Mouse (Mus musculus) ovary, postnatal 10 days (tissue): Measurements from ENCODE around the gene Ppm1b.

ENCODE experiments used
- DNase-seq: peaks from one replicate; pipeline ENCODE4 v3.0.0; 2022; ENCODE audit warnings: low spot score

Ppm1b gene

GRCm38 (mm10) chr17:84958411-84958911 lies 1.9 kb downstream of the Ppm1b start:
- DNase-seq: no peak

GRCm38 (mm10) chr17:84958986-84959664 lies 2.6 kb downstream of the Ppm1b start:
- DNase-seq: no peak

- no peak for DNase-seq
These were observed 3.1 kb downstream of the Ppm1b start for GRCm38 (mm10) chr17:84959665-84960020.

- no peak for DNase-seq
These were observed 3.6 kb downstream of the Ppm1b start for GRCm38 (mm10) chr17:84960136-84960535.

GRCm38 (mm10) chr17:84962046-84962445 lies 5.5 kb downstream of the Ppm1b start:
- no peak for DNase-seq

GRCm38 (mm10) chr17:84963651-84964050 lies 7.1 kb downstream of the Ppm1b start:
- DNase-seq: no peak

GRCm38 (mm10) chr17:84966231-84966630 lies 9.7 kb downstream of the Ppm1b start:
- no peak for DNase-seq

GRCm38 (mm10) chr17:84967045-84967444 lies 10.5 kb downstream of the Ppm1b start:
- DNase-seq: no peak

- DNase-seq: no peak
These were observed 13.4 kb downstream of the Ppm1b start for GRCm38 (mm10) chr17:84969916-84970315.

GRCm38 (mm10) chr17:84981721-84982120 lies 25.2 kb downstream of the Ppm1b start:
- no peak for DNase-seq

- DNase-seq: no peak
These were observed 26.2 kb downstream of the Ppm1b start for GRCm38 (mm10) chr17:84982735-84983134.

GRCm38 (mm10) chr17:84986368-84986767 lies 29.8 kb downstream of the Ppm1b start:
- no peak for DNase-seq

GRCm38 (mm10) chr17:84987834-84988410 lies 31.4 kb downstream of the Ppm1b start:
- DNase-seq: no peak

GRCm38 (mm10) chr17:84988514-84988913 lies 32.0 kb downstream of the Ppm1b start:
- no peak for DNase-seq

- DNase-seq: no peak
These were observed 39.3 kb downstream of the Ppm1b start for GRCm38 (mm10) chr17:84995844-84996243.

GRCm38 (mm10) chr17:84997639-84998038 lies 41.1 kb downstream of the Ppm1b start:
- DNase-seq: no peak

- no peak for DNase-seq
These were observed 43.1 kb downstream of the Ppm1b start for GRCm38 (mm10) chr17:84999636-85000035.

- no peak for DNase-seq
These were observed 56.9 kb downstream of the Ppm1b start for GRCm38 (mm10) chr17:85013485-85013884.

- DNase-seq: no peak
These were observed 58.1 kb downstream of the Ppm1b start for GRCm38 (mm10) chr17:85014632-85015031.

- no peak for DNase-seq
These were observed 61.8 kb downstream of the Ppm1b start for GRCm38 (mm10) chr17:85018344-85018743.

GRCm38 (mm10) chr17:85018794-85019193 lies 62.3 kb downstream of the Ppm1b start:
- no peak for DNase-seq

GRCm38 (mm10) chr17:85020343-85020742 lies 63.8 kb downstream of the Ppm1b start:
- DNase-seq: no peak

GRCm38 (mm10) chr17:85023247-85024167 lies 67.0 kb downstream of the Ppm1b start:
- DNase-seq: no peak
